15 mouse cellular contexts compared by ENCODE assay signal in the genomic region with DNA sequence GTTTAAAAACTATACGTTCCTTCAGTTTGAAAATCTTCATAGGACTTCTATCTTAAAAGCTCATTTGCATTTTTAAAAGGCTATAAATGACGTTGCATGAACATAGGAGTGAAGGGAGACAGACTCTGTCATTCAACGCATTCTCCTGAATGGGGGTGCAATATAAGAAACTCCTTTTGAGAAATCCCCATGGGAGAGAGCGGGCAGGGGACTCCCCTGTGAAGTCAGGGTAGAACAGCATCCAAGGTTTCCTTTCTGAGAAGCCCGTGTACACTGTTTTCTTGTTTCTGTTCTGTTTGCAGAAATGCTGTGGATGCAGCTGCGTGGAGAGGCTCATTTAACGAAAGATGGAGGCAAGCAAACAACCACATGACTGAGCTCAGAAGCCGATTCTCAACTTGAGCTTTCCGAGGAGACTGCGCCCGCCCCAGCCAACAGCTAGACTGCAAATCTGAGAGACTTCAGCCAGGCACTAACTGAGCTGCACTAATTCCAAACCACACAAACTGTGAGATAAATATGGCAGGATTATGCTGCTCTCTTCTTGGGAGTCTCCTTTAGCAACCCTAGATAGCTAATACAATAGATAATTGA. TPM values are rescaled to one million over a fixed set of nuclear protein-coding genes. Genes with fewer than 3 reads are reported as not detected.
DNase-seq lines count a peak whose midpoint lies in the region; ATAC-seq and TF ChIP-seq lines count a peak whose summit lies in the region.
"Had no signal": no experiment of that assay in that cellular context is flagged by ENCODE, and none has a peak within 500 bp of the region (broad histone marks: within the 10 kb centered on the region; RNA-seq: fewer than 3 reads in every experiment).

No protein-coding gene starts in this region.

- ATAC-seq in forebrain, embryonic 14.5 days = peak; percentile 55
- ATAC-seq in forebrain, postnatal 0 days = peak; percentile 43
- ATAC-seq in hindbrain, embryonic 11.5 days (ENCODE audit: low FRiP score) = no peak

- no peak for TF ChIP-seq POLR2A in olfactory bulb, adult 2 months (IDR thresholded peaks at IDR 0.05; ENCODE audit: insufficient read depth, low read depth, low read length)

- DNase-seq in layer of hippocampus, adult 18-20 months (ENCODE audit: low spot score in 2 of 2) = peak; percentile 6 to 22
- DNase-seq in layer of hippocampus, adult 9-10 months (ENCODE audit: low spot score) = no peak
- DNase-seq in forebrain, embryonic 14.5 days (ENCODE audit: low spot score) = peak; percentile 52
- DNase-seq in forebrain, postnatal 0 days = peak; percentile 32
- DNase-seq in testis, postnatal 14 days (ENCODE audit: low spot score) = no peak
- DNase-seq in hindbrain, embryonic 11.5 days (ENCODE audit: low spot score) = no peak
- DNase-seq: kidney, adult 18-20 months; lung, postnatal 14 days had no signal

- no peak overlapping the region for H3K27ac ChIP-seq in forebrain, embryonic 14.5 days (ENCODE audit: low read depth, low read length)
- H3K27ac ChIP-seq in forebrain, postnatal 0 days (ENCODE audit: low read depth, low read length) = no peak overlapping the region
- H3K27ac ChIP-seq in olfactory bulb, adult 2 months (ENCODE audit: insufficient read depth, low read depth, low read length) = no peak overlapping the region
- H3K27ac ChIP-seq in hindbrain, embryonic 11.5 days (ENCODE audit: low read depth, low read length) = no peak overlapping the region
- H3K27ac ChIP-seq: liver, embryonic 14.5 days; midbrain, embryonic 12.5 days; stomach, postnatal 0 days had no signal

- H3K4me3 ChIP-seq in forebrain, embryonic 14.5 days (ENCODE audit: low read depth, low read length) = no peak overlapping the region
- no peak overlapping the region for H3K4me3 ChIP-seq in forebrain, postnatal 0 days (ENCODE audit: low read depth, low read length)
- peak overlapping the region; percentile 29 for H3K4me3 ChIP-seq in olfactory bulb, adult 2 months (ENCODE audit: insufficient read depth, low read depth, low read length)
- H3K4me3 ChIP-seq in hindbrain, embryonic 11.5 days (ENCODE audit: low read depth, low read length) = no peak overlapping the region
- H3K4me3 ChIP-seq: midbrain, embryonic 12.5 days had no signal

- 32% methylated on average over 11 of the region's 11 CpGs for WGBS in forebrain, embryonic 14.5 days
- WGBS in forebrain, postnatal 0 days = 29% methylated on average over 11 of the region's 11 CpGs
- 28% methylated on average over 11 of the region's 11 CpGs for WGBS in olfactory bulb, adult 2 months
- WGBS in hindbrain, embryonic 11.5 days = 65% methylated on average over 11 of the region's 11 CpGs

- TF ChIP-seq CTCF in forebrain, postnatal 0 days (IDR thresholded peaks at IDR 0.05; ENCODE audit: low read depth) = no peak
- no peak for TF ChIP-seq CTCF in olfactory bulb, adult 2 months (IDR thresholded peaks at IDR 0.05; ENCODE audit: insufficient read depth, low read depth, low read length)

- H3K4me2 ChIP-seq in forebrain, embryonic 14.5 days (ENCODE audit: low read length) = peak overlapping the region; percentile 27
- peak overlapping the region; percentile 32; the same call in 1 of the 2 replicates for H3K4me2 ChIP-seq in forebrain, postnatal 0 days (ENCODE audit: low read depth)
- H3K4me2 ChIP-seq in hindbrain, embryonic 11.5 days (replicated peaks; ENCODE audit: low read depth, low read length) = no peak overlapping the region
- H3K4me2 ChIP-seq: midbrain, embryonic 12.5 days had no signal

- no peaks in the 10 kb centered on the region for H3K27me3 ChIP-seq in forebrain, embryonic 14.5 days (replicated peaks; ENCODE audit: control insufficient read depth, insufficient read depth, low read length)
- no peaks in the 10 kb centered on the region for H3K27me3 ChIP-seq in forebrain, postnatal 0 days (ENCODE audit: insufficient read depth, low read length)
- no peaks in the 10 kb centered on the region for H3K27me3 ChIP-seq in hindbrain, embryonic 11.5 days (ENCODE audit: control insufficient read depth, insufficient read depth, low read length)
- H3K27me3 ChIP-seq: CH12.LX; midbrain, embryonic 12.5 days had no signal

- no peaks in the 10 kb centered on the region for H3K9me3 ChIP-seq in forebrain, embryonic 14.5 days (replicated peaks; ENCODE audit: control insufficient read depth, low read length)
- H3K9me3 ChIP-seq in forebrain, postnatal 0 days (ENCODE audit: low read length) = no peaks in the 10 kb centered on the region
- H3K9me3 ChIP-seq in hindbrain, embryonic 11.5 days (ENCODE audit: control insufficient read depth, low read length) = no peaks in the 10 kb centered on the region
- H3K9me3 ChIP-seq: midbrain, embryonic 12.5 days had no signal

- 0 out of 2 replicates have a peak, but pooled peaks cover 2% of the 10 kb centered on the region for H3K4me1 ChIP-seq in forebrain, embryonic 14.5 days (ENCODE audit: control insufficient read depth, insufficient read depth, low read length)
- 0 out of 2 replicates have a peak, but pooled peaks cover 3% of the 10 kb centered on the region for H3K4me1 ChIP-seq in forebrain, postnatal 0 days (ENCODE audit: insufficient read depth)
- 0 out of 2 replicates have a peak, but pooled peaks cover 2% of the 10 kb centered on the region for H3K4me1 ChIP-seq in olfactory bulb, adult 2 months (ENCODE audit: control insufficient read depth, insufficient read depth, low read length)
- no peaks in the 10 kb centered on the region for H3K4me1 ChIP-seq in hindbrain, embryonic 11.5 days (replicated peaks; ENCODE audit: control insufficient read depth, insufficient read depth, low read length)
- H3K4me1 ChIP-seq: midbrain, embryonic 12.5 days had no signal

- no peaks in the 10 kb centered on the region for H3K36me3 ChIP-seq in forebrain, embryonic 14.5 days (ENCODE audit: control insufficient read depth, insufficient read depth, low read length)
- no peaks in the 10 kb centered on the region; the same call in 1 of the 2 replicates for H3K36me3 ChIP-seq in forebrain, postnatal 0 days (ENCODE audit: insufficient read depth)
- no peaks in the 10 kb centered on the region for H3K36me3 ChIP-seq in hindbrain, embryonic 11.5 days (ENCODE audit: control insufficient read depth, insufficient read depth, low read length)
- H3K36me3 ChIP-seq: midbrain, embryonic 12.5 days had no signal

- no peak overlapping the region for H3K9ac ChIP-seq in forebrain, embryonic 14.5 days (ENCODE audit: low read length)
- H3K9ac ChIP-seq in forebrain, postnatal 0 days = no peak overlapping the region; the same call in 1 of the 2 replicates
- no peak overlapping the region for H3K9ac ChIP-seq in hindbrain, embryonic 11.5 days (ENCODE audit: low read depth, low read length)
- H3K9ac ChIP-seq: liver, embryonic 14.5 days; midbrain, embryonic 12.5 days had no signal

RNA-seq across cellular contexts. Expression of gene Pcdh10, which starts 54.1 kb away (rescaled TPM):
- total RNA-seq in layer of hippocampus, adult 18-20 months (2021) = 10 to 100 TPM; 88.9 to 97.6 TPM
- 12.7 and 16.1 TPM in 2 replicates for polyA plus RNA-seq in forebrain, embryonic 14.5 days (2014; fragmentation: Nextera tagmentation; extraction: Ambion mirVana)
- 105 and 123 TPM in 2 replicates for total RNA-seq in forebrain, postnatal 0 days (2014; rRNA removed)
- polyA plus RNA-seq in forebrain, postnatal 0 days (2015; fragmentation: Nextera tagmentation; extraction: Ambion mirVana) = 14.0 and 17.9 TPM in 2 replicates
- 71.0 and 164 TPM in 2 replicates for polyA plus RNA-seq in olfactory bulb, adult 2 months (2012; ENCODE audit: insufficient read depth, insufficient read length, low replicate concordance, missing spikeins)
- 4.5 and 4.6 TPM in 2 replicates for polyA plus RNA-seq in hindbrain, embryonic 11.5 days (2014; fragmentation: Nextera tagmentation; extraction: Ambion mirVana)
- total RNA-seq: CH12.LX; common myeloid progenitor, adult 5-6 weeks; neutrophil, adult 5-6 weeks had no signal

Comparison
In these comparisons a context has a peak if more than half of its experiments do, and no peak if none do; other contexts are left out.
1. DNase-seq: peak in layer of hippocampus, adult 18-20 months (2 of 2), forebrain, embryonic 14.5 days (single experiment) and forebrain, postnatal 0 days (single experiment); none in layer of hippocampus, adult 9-10 months (single experiment), testis, postnatal 14 days (single experiment) and hindbrain, embryonic 11.5 days (single experiment).